Mouse (Mus musculus) intestine, embryonic 15.5 days (tissue): ENCODE data around the gene Thsd4. TPM values are rescaled to one million over a fixed set of nuclear protein-coding genes. Genes with fewer than 3 reads are reported as not detected.
A peak's percentile ranks its signal among the peaks of the same experiment; 100 is the strongest.

Experiments
- ATAC-seq: fragments of 200-750 bp; cut with Nextera tagmentation; 2 replicates; pipeline ENCODE4 v1.8.0; 2017; ENCODE audit warnings: moderate TSS enrichment, moderate library complexity
- H3K27ac ChIP-seq: fragments of 300-500 bp; sonication (generic); 2 replicates; pipeline ENCODE4 v1.5.1; 2015; ENCODE audit warnings: mild to moderate bottlenecking, inconsistent platforms
- H3K27me3 ChIP-seq: fragments of 300-500 bp; sonication (generic); replicated peaks from 2 replicates; pipeline ENCODE4 v1.6.1; 2015; ENCODE audit warnings: inconsistent platforms
- H3K36me3 ChIP-seq: fragments of 300-500 bp; sonication (generic); 2 replicates; pipeline ENCODE4 v1.6.1; 2015; ENCODE audit warnings: inconsistent platforms
- H3K4me1 ChIP-seq: fragments of 300-500 bp; sonication (generic); replicated peaks from 2 replicates; pipeline ENCODE4 v1.6.1; 2015; ENCODE audit warnings: inconsistent platforms
- H3K4me2 ChIP-seq: fragments of 300-500 bp; sonication (generic); replicated peaks from 2 replicates; pipeline ENCODE4 v1.6.1; 2015; ENCODE audit warnings: mild to moderate bottlenecking, inconsistent platforms
- H3K4me3 ChIP-seq: fragments of 300-500 bp; sonication (generic); replicated peaks from 2 replicates; pipeline ENCODE4 v1.5.1; 2015; ENCODE audit warnings: inconsistent platforms
- H3K9ac ChIP-seq: fragments of 300-500 bp; sonication (generic); 2 replicates; pipeline ENCODE4 v1.6.1; 2015; ENCODE audit warnings: inconsistent platforms
- H3K9me3 ChIP-seq: fragments of 300-500 bp; sonication (generic); 2 replicates; pipeline ENCODE4 v1.6.1; 2016; ENCODE audit warnings: inconsistent platforms
- WGBS: fragments of 180-500 bp; shearing (Covaris S2); methylation state at CpG from one replicate; pipeline ENCODE4 v1.1.7; 2015; 5-methylcytosine and 5-hydroxymethylcytosine counted together
- polyA plus RNA-seq: library from polyadenylated mRNA; unstranded; fragments of >200 nt; fragmentation: Nextera tagmentation; extraction: Ambion mirVana; gene quantifications from 2 replicates; pipeline ENCODE4 v1.2.1, GENCODE M21; 2015

Thsd4 gene
- polyA plus RNA-seq, 1 experiment from 2014 or later, result 23.2 TPM

GRCm38 (mm10) chr9:60094211-60094610 lies 427.6 kb downstream of the Thsd4 start:
- H3K4me2 ChIP-seq, result no peak overlapping the region
- no peaks in the 10 kb centered on the region for H3K27me3 ChIP-seq
- no peaks in the 10 kb centered on the region for H3K4me1 ChIP-seq
- H3K4me3 ChIP-seq, result no peak overlapping the region
- no peak overlapping the region for H3K27ac ChIP-seq
- no peaks in the 10 kb centered on the region for H3K9me3 ChIP-seq
- no peak for ATAC-seq
- WGBS, result 61% methylated on average over 1 of the region's 1 CpGs
- H3K9ac ChIP-seq, result no peak overlapping the region
- H3K36me3 ChIP-seq, result no peaks in the 10 kb centered on the region

GRCm38 (mm10) chr9:60092428-60092827 lies 429.4 kb downstream of the Thsd4 start:
- Histone ChIP-seq H3K27ac (no peak overlapping the region), H3K9me3 (no peaks in the 10 kb centered on the region), H3K4me1 (no peaks in the 10 kb centered on the region), H3K27me3 (no peaks in the 10 kb centered on the region), H3K9ac (no peak overlapping the region), H3K4me3 (no peak overlapping the region), H3K4me2 (no peak overlapping the region), H3K36me3 (no peaks in the 10 kb centered on the region)
- ATAC-seq, result no peak
- 57% methylated on average over 5 of the region's 5 CpGs for WGBS

- Histone ChIP-seq H3K9ac (no peak overlapping the region), H3K4me1 (no peaks in the 10 kb centered on the region), H3K4me3 (no peak overlapping the region), H3K4me2 (no peak overlapping the region), H3K27ac (no peak overlapping the region), H3K9me3 (no peaks in the 10 kb centered on the region), H3K36me3 (no peaks in the 10 kb centered on the region), H3K27me3 (no peaks in the 10 kb centered on the region)
- no peak for ATAC-seq
- WGBS, result 90% methylated on average over 4 of the region's 4 CpGs
Observed at GRCm38 (mm10) chr9:60089441-60089840, 432.4 kb downstream of the Thsd4 start.

GRCm38 (mm10) chr9:60088101-60088500 lies 433.7 kb downstream of the Thsd4 start:
- Histone ChIP-seq H3K4me1 (peaks cover 4% of the 10 kb centered on the region; the same call in 1 of the 2 replicates), H3K27me3 (no peaks in the 10 kb centered on the region), H3K36me3 (no peaks in the 10 kb centered on the region), H3K4me3 (no peak overlapping the region), H3K9me3 (no peaks in the 10 kb centered on the region), H3K4me2 (no peak overlapping the region), H3K27ac (no peak overlapping the region), H3K9ac (no peak overlapping the region)
- WGBS, result 60% methylated on average over 5 of the region's 5 CpGs
- no peak for ATAC-seq

GRCm38 (mm10) chr9:60082107-60082581 lies 439.7 kb downstream of the Thsd4 start:
- Histone ChIP-seq H3K36me3 (no peaks in the 10 kb centered on the region), H3K4me2 (no peak overlapping the region), H3K27ac (no peak overlapping the region), H3K9me3 (no peaks in the 10 kb centered on the region), H3K27me3 (no peaks in the 10 kb centered on the region), H3K4me3 (no peak overlapping the region), H3K9ac (no peak overlapping the region), H3K4me1 (peaks cover 10% of the 10 kb centered on the region)
- 18% methylated on average over 5 of the region's 5 CpGs for WGBS
- ATAC-seq, result peak; percentile 20; the same call in 1 of the 2 replicates

GRCm38 (mm10) chr9:60077761-60078160 lies 444.1 kb downstream of the Thsd4 start:
- no peak for ATAC-seq
- 56% methylated on average over 1 of the region's 1 CpGs for WGBS
- Histone ChIP-seq H3K27ac (no peak overlapping the region), H3K4me3 (no peak overlapping the region), H3K4me1 (peaks cover 2% of the 10 kb centered on the region), H3K36me3 (no peaks in the 10 kb centered on the region), H3K9me3 (no peaks in the 10 kb centered on the region), H3K27me3 (no peaks in the 10 kb centered on the region), H3K9ac (no peak overlapping the region), H3K4me2 (no peak overlapping the region)

GRCm38 (mm10) chr9:60076396-60076795 lies 445.4 kb downstream of the Thsd4 start:
- 66% methylated on average over 4 of the region's 4 CpGs for WGBS
- ATAC-seq, result no peak
- Histone ChIP-seq H3K4me3 (no peak overlapping the region), H3K4me1 (no peaks in the 10 kb centered on the region), H3K27me3 (no peaks in the 10 kb centered on the region), H3K9ac (no peak overlapping the region), H3K36me3 (no peaks in the 10 kb centered on the region), H3K9me3 (no peaks in the 10 kb centered on the region), H3K27ac (no peak overlapping the region), H3K4me2 (no peak overlapping the region)

GRCm38 (mm10) chr9:60071620-60072263 lies 450.1 kb downstream of the Thsd4 start:
- Histone ChIP-seq H3K4me3 (no peak overlapping the region), H3K4me1 (no peaks in the 10 kb centered on the region), H3K9ac (no peak overlapping the region), H3K4me2 (no peak overlapping the region), H3K36me3 (no peaks in the 10 kb centered on the region), H3K9me3 (no peaks in the 10 kb centered on the region), H3K27me3 (no peaks in the 10 kb centered on the region), H3K27ac (no peak overlapping the region)
- 64% methylated on average over 5 of the region's 5 CpGs for WGBS
- no peak for ATAC-seq

- Histone ChIP-seq H3K27ac (no peak overlapping the region), H3K9me3 (no peaks in the 10 kb centered on the region), H3K4me2 (no peak overlapping the region), H3K36me3 (no peaks in the 10 kb centered on the region), H3K27me3 (no peaks in the 10 kb centered on the region), H3K9ac (no peak overlapping the region), H3K4me3 (no peak overlapping the region), H3K4me1 (no peaks in the 10 kb centered on the region)
- no peak for ATAC-seq
- 89% methylated on average over 8 of the region's 8 CpGs for WGBS
Observed at GRCm38 (mm10) chr9:60067241-60067640, 454.6 kb downstream of the Thsd4 start.

- no peak overlapping the region for H3K4me3 ChIP-seq
- 67% methylated on average over 4 of the region's 4 CpGs for WGBS
- no peak overlapping the region for H3K9ac ChIP-seq
- no peak for ATAC-seq
- no peaks in the 10 kb centered on the region for H3K4me1 ChIP-seq
- H3K27me3 ChIP-seq, result no peaks in the 10 kb centered on the region
- no peaks in the 10 kb centered on the region for H3K36me3 ChIP-seq
- H3K9me3 ChIP-seq, result no peaks in the 10 kb centered on the region
- H3K27ac ChIP-seq, result no peak overlapping the region
- H3K4me2 ChIP-seq, result no peak overlapping the region
Observed at GRCm38 (mm10) chr9:60065184-60065583, 456.7 kb downstream of the Thsd4 start.

GRCm38 (mm10) chr9:60063191-60063720 lies 458.6 kb downstream of the Thsd4 start:
- no peaks in the 10 kb centered on the region for H3K4me1 ChIP-seq
- no peak overlapping the region for H3K4me2 ChIP-seq
- WGBS, result 84% methylated on average over 4 of the region's 4 CpGs
- no peaks in the 10 kb centered on the region for H3K9me3 ChIP-seq
- H3K27ac ChIP-seq, result no peak overlapping the region
- no peaks in the 10 kb centered on the region for H3K36me3 ChIP-seq
- ATAC-seq, result no peak
- no peaks in the 10 kb centered on the region for H3K27me3 ChIP-seq
- no peak overlapping the region for H3K9ac ChIP-seq
- H3K4me3 ChIP-seq, result no peak overlapping the region

- no peak overlapping the region for H3K9ac ChIP-seq
- WGBS, result 70% methylated on average over 5 of the region's 5 CpGs
- H3K36me3 ChIP-seq, result no peaks in the 10 kb centered on the region
- no peak overlapping the region for H3K4me3 ChIP-seq
- H3K4me2 ChIP-seq, result no peak overlapping the region
- no peak overlapping the region for H3K27ac ChIP-seq
- H3K27me3 ChIP-seq, result no peaks in the 10 kb centered on the region
- no peak for ATAC-seq
- H3K4me1 ChIP-seq, result 0 out of 2 replicates have a peak, but pooled peaks cover 4% of the 10 kb centered on the region
- no peaks in the 10 kb centered on the region for H3K9me3 ChIP-seq
Observed at GRCm38 (mm10) chr9:60056131-60056530, 465.7 kb downstream of the Thsd4 start.

GRCm38 (mm10) chr9:60054951-60055350 lies 466.9 kb downstream of the Thsd4 start:
- no peak overlapping the region for H3K4me2 ChIP-seq
- no peak overlapping the region for H3K4me3 ChIP-seq
- H3K27ac ChIP-seq, result no peak overlapping the region
- 0 out of 2 replicates have a peak, but pooled peaks cover 4% of the 10 kb centered on the region for H3K4me1 ChIP-seq
- no peaks in the 10 kb centered on the region for H3K9me3 ChIP-seq
- no peaks in the 10 kb centered on the region for H3K27me3 ChIP-seq
- WGBS, result 70% methylated on average over 5 of the region's 5 CpGs
- no peak for ATAC-seq
- no peaks in the 10 kb centered on the region for H3K36me3 ChIP-seq
- H3K9ac ChIP-seq, result no peak overlapping the region
